Mouse (Mus musculus) limb, embryonic 11.5 days (tissue): ENCODE results near the gene Fam228b. TPM values are rescaled to one million over a fixed set of nuclear protein-coding genes. Genes with fewer than 3 reads are reported as not detected.
"Not testable (repeated sequence)": the region's sequence is repeated elsewhere in the genome, so short reads cannot be mapped to it uniquely, and the experiment has no call there.

ENCODE experiments used
- ATAC-seq: fragments of 200-750 bp; cut with Nextera tagmentation; 2 replicates; pipeline ENCODE4 v1.8.0; 2017; ENCODE audit warnings: low read depth; ENCODE audit not compliant: insufficient number of reproducible peaks, low FRiP score, low TSS enrichment
- DNase-seq: peaks from one replicate; pipeline ENCODE4 v3.0.0-alpha.2; 2015; ENCODE audit warnings: low spot score
- H3K27ac ChIP-seq: fragments of 300-500 bp; sonication (generic); replicated peaks from 2 replicates; pipeline ENCODE4 v1.5.1; 2014; ENCODE audit warnings: low read depth, mild to moderate bottlenecking, low read length
- H3K27me3 ChIP-seq: fragments of 300-500 bp; sonication (generic); 2 replicates; pipeline ENCODE4 v1.6.1; 2014; ENCODE audit warnings: mild to moderate bottlenecking, low read length, mixed read lengths; ENCODE audit not compliant: control insufficient read depth, insufficient read depth
- H3K36me3 ChIP-seq: fragments of 300-500 bp; sonication (generic); 2 replicates; pipeline ENCODE4 v1.6.1; 2014; ENCODE audit warnings: mild to moderate bottlenecking, low read length, moderate library complexity, mixed read lengths; ENCODE audit not compliant: control insufficient read depth, insufficient read depth
- H3K4me1 ChIP-seq: fragments of 300-500 bp; sonication (generic); 2 replicates; pipeline ENCODE4 v1.6.1; 2014; ENCODE audit warnings: low read length, mixed read lengths; ENCODE audit not compliant: control insufficient read depth, insufficient read depth
- H3K4me2 ChIP-seq: fragments of 300-500 bp; sonication (generic); 2 replicates; pipeline ENCODE4 v1.6.1; 2014; ENCODE audit warnings: low read depth, mild to moderate bottlenecking, moderate library complexity; ENCODE audit not compliant: severe bottlenecking
- H3K4me3 ChIP-seq: fragments of 300-500 bp; sonication (generic); 2 replicates; pipeline ENCODE4 v1.5.1; 2014; ENCODE audit warnings: low read depth, low read length
- H3K9ac ChIP-seq: fragments of 300-500 bp; sonication (generic); 2 replicates; pipeline ENCODE4 v1.6.1; 2014; ENCODE audit warnings: mild to moderate bottlenecking, low read length
- H3K9me3 ChIP-seq: fragments of 300-500 bp; sonication (generic); 2 replicates; pipeline ENCODE4 v1.6.1; 2016; ENCODE audit warnings: low read length; ENCODE audit not compliant: control insufficient read depth
- WGBS: fragments of 180-500 bp; shearing (Covaris S2); extraction: QIAGEN DNeasy Blood & Tissue Kit; methylation state at CpG from one replicate; pipeline ENCODE4 v1.1.7; 2014; 5-methylcytosine and 5-hydroxymethylcytosine counted together
- polyA plus RNA-seq: library from polyadenylated mRNA; unstranded; fragments of >200 nt; fragmentation: Nextera tagmentation; extraction: Ambion mirVana; gene quantifications from 2 replicates; pipeline ENCODE4 v1.2.1, GENCODE M21; 2014

Fam228b gene
- polyA plus RNA-seq, 1 experiment from 2014 or later, result 4.3 TPM

DNA sequence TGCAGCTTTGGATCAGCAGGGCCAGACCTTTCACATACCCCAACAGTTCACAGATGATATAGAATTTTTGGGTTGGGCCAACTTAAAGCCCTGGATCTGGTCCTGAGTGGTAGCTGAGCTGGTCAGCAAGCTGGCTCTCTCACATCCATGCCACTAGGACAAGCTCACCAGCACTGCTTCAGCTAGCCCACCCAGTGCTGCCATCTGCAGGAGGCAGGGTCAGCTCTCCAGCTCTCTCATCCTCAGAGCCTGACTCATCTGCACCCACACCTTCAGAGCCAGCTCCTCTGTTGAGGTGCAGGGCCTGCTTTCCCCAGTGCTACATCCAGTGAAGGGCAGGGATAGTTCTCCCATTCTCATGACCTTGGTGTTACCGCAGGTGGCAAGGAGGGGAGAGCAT, 24.7 kb upstream of the Fam228b start:
- no peak overlapping the region for H3K4me2 ChIP-seq
- H3K27me3 ChIP-seq, result no peaks in the 10 kb centered on the region
- no peaks in the 10 kb centered on the region for H3K9me3 ChIP-seq
- peak; percentile 30 for DNase-seq
- ATAC-seq, result no peak
- H3K4me3 ChIP-seq, result no peak overlapping the region
- no peak overlapping the region for H3K9ac ChIP-seq
- H3K27ac ChIP-seq, result no peak overlapping the region
- 71% methylated on average over 1 of the region's 1 CpGs for WGBS
- no peaks in the 10 kb centered on the region for H3K36me3 ChIP-seq
- H3K4me1 ChIP-seq, result no peaks in the 10 kb centered on the region

DNA sequence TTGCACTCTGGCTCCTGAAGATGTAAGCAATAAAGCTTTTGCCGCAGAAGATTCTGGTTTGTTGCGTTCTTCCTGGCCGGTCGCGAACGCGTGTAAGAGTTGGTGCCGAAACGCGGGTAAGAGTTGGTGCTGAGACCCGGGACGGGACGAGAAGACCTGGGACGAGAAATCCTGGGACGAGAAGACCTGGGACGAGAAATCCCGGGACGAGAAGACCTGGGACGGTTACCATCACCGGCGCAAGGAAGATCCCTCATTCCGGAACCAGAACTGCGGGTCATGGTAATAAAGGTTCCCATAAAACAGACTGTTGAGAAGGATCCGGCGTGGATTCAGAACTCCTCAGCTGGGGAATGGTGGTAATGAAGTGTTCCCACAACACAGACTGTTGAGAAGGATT, 19.1 kb upstream of the Fam228b start:
- not testable (repeated sequence) for H3K27ac ChIP-seq, ATAC-seq, H3K27me3 ChIP-seq, H3K9me3 ChIP-seq, H3K36me3 ChIP-seq, H3K4me3 ChIP-seq, DNase-seq, H3K9ac ChIP-seq, H3K4me2 ChIP-seq, H3K4me1 ChIP-seq
- 94% methylated on average over 25 of the region's 25 CpGs for WGBS

DNA sequence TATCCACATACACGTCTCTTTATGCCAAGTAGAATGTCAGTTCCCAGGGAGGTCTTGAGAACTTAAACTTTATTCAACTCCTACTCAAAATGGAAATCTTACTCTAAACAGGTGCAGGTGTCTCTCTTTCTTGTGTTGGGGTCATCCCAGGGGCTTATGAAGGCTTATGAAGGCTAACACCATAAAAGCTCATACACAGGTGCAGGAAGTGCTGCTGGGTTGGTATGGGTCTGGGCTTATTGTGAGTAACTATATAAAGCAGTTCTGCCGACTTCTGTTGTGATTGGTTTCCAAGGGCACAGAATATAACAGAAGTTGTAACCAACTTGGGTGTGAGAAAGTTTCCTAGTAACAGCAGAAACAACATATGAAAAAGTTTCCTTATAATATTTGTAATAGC, 15.4 kb upstream of the Fam228b start:
- Histone ChIP-seq H3K4me2 (no peak overlapping the region), H3K27me3 (no peaks in the 10 kb centered on the region), H3K4me3 (no peak overlapping the region), H3K9ac (no peak overlapping the region), H3K4me1 (no peaks in the 10 kb centered on the region), H3K36me3 (no peaks in the 10 kb centered on the region), H3K27ac (no peak overlapping the region), H3K9me3 (no peaks in the 10 kb centered on the region)
- WGBS, result 84% methylated on average over 2 of the region's 2 CpGs
- DNase-seq (no peak), ATAC-seq (no peak)

DNA sequence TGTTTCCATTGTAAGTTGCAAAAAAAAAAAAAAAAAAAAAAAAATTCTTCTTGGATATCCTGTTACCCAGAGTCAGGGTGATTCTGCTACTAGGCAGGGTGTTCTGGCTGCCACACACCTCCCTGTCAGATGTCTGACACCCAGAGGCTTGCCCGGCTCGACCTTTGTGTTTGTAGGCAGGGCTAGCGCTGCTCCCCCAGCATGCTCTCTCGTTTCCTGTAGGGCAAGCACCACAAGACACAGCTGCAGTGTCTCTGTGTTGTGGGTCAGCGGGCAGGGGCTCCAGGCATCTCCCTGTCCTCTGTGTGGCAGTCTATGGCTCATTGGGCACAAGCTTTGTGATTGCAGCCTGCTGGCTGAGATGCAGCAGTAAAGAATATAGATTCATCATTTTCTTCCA, 14.5 kb upstream of the Fam228b start:
- Histone ChIP-seq H3K9me3 (no peaks in the 10 kb centered on the region), H3K27ac (no peak overlapping the region), H3K4me1 (no peaks in the 10 kb centered on the region), H3K4me3 (no peak overlapping the region), H3K27me3 (no peaks in the 10 kb centered on the region), H3K36me3 (no peaks in the 10 kb centered on the region), H3K4me2 (no peak overlapping the region), H3K9ac (no peak overlapping the region)
- no peak for DNase-seq
- no peak for ATAC-seq
- 57% methylated on average over 5 of the region's 5 CpGs for WGBS

DNA sequence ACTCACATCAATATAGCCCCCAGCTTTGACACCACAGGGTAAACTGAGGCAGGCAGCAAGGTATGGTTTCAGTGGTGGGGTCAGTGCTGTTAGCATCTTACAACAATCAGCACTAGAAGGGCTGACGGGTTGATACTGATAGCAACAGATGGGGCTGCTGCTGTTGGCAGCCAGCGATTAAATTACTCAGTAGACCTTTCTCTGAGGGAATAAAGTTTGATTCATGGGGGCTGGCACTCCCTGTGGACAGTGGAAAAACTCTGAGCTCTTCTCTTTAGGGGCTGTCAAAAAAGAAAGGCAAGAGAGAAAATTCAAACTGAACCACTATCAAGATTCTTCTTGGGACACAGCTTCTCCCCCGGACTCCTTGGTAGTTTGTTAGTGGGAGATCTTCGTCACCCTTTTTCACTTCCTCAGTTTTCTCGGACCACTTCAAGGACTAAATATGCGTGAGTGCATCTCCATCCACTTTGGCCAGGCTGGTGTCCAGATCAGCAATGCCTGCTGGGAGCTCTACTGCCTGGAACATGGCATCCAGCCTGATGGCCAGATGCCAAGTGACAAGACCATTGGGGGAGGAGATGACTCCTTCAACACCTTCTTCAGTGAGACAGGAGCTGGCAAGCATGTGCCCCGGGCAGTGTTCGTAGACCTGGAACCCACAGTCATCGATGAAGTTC, 12.8 kb upstream of the Fam228b start:
- WGBS, result 88% methylated on average over 9 of the region's 9 CpGs
- not testable (repeated sequence) for H3K27ac ChIP-seq, H3K27me3 ChIP-seq, H3K4me1 ChIP-seq, DNase-seq, H3K4me2 ChIP-seq, H3K4me3 ChIP-seq, H3K9ac ChIP-seq, H3K9me3 ChIP-seq, ATAC-seq, H3K36me3 ChIP-seq

DNA sequence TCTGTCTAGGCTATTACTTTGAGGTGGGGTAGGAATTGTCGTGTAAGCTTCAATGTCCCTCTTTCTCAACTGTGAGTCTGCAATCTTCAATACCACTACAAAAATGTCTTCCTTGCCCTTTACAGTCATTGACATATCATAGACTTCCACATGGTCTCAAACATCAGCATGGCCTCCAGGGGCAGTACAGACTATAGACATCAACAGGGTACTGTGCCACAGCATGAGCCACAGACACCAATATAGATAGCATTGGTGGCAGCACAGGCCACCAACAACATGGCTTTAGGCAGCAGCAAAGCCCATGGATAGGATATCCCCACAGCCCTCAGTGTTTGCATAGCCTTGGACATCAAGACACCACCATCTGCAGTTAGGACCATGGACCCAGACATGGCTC, 12.2 kb upstream of the Fam228b start:
- ATAC-seq, result no peak
- whole genome bisulfite sequencing, result 86% methylated on average over 1 of the region's 1 CpGs
- DNase-seq, result no peak

DNA sequence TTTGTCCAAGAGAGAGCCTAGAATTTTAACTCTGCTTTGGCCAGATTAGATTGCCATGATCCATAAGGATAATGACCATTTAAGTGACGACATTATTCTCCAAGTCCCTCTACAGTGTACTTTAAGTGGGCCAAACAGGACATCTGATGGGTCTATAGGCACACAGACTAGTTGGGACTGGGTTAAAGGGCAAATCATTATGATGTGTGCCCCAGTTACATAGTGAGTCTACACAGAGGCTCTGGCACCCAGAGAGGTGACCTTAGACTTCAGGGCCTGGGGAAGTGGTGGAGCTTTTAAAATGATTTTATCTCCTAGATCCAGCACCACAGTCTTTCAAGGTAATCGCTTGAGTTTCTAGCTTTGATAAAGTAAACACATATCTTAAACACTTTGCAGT, 11.2 kb upstream of the Fam228b start:
- ATAC-seq, result no peak
- WGBS, result 67% methylated on average over 2 of the region's 2 CpGs

More for the DNA sequence above, 12.2 kb upstream of the Fam228b start:
- Histone ChIP-seq H3K4me1 (no peaks in the 10 kb centered on the region), H3K4me2 (no peak overlapping the region), H3K36me3 (no peaks in the 10 kb centered on the region), H3K9ac (no peak overlapping the region), H3K27me3 (no peaks in the 10 kb centered on the region), H3K27ac (no peak overlapping the region), H3K9me3 (no peaks in the 10 kb centered on the region), H3K4me3 (no peak overlapping the region)

DNA sequence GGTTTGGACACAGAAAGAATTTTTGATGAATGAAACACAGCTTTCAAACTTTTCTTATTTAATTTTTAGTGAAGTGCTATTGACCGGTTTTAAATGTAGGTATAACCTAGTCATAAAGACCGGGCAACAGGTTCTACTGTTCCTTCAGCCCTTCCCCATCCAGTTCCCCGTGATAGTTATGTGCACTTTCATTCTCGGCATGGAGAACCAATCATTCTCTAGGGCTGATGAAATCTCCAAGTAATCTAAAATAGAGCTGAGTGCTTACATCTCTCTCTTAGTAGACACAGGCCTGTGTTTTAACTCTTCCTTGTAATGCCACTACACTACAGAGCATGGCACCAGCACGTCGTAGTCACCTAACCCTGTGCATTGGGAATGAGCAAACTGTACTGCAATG, 8.7 kb upstream of the Fam228b start:
- WGBS, result 89% methylated on average over 6 of the region's 6 CpGs
- H3K9ac ChIP-seq, result no peak overlapping the region
- no peaks in the 10 kb centered on the region for H3K27me3 ChIP-seq
- H3K4me2 ChIP-seq, result no peak overlapping the region
- ATAC-seq (no peak), DNase-seq (no peak)
- no peak overlapping the region for H3K27ac ChIP-seq
- H3K4me3 ChIP-seq, result no peak overlapping the region
- H3K9me3 ChIP-seq, result no peaks in the 10 kb centered on the region
- H3K4me1 ChIP-seq, result no peaks in the 10 kb centered on the region
- H3K36me3 ChIP-seq, result no peaks in the 10 kb centered on the region

More for the DNA sequence above, 11.2 kb upstream of the Fam228b start:
- no peaks in the 10 kb centered on the region for H3K36me3 ChIP-seq
- no peaks in the 10 kb centered on the region for H3K9me3 ChIP-seq
- no peak overlapping the region for H3K4me3 ChIP-seq
- H3K4me2 ChIP-seq, result no peak overlapping the region
- DNase-seq, result no peak
- H3K27me3 ChIP-seq, result no peaks in the 10 kb centered on the region
- H3K27ac ChIP-seq, result no peak overlapping the region
- H3K4me1 ChIP-seq, result no peaks in the 10 kb centered on the region
- H3K9ac ChIP-seq, result no peak overlapping the region

DNA sequence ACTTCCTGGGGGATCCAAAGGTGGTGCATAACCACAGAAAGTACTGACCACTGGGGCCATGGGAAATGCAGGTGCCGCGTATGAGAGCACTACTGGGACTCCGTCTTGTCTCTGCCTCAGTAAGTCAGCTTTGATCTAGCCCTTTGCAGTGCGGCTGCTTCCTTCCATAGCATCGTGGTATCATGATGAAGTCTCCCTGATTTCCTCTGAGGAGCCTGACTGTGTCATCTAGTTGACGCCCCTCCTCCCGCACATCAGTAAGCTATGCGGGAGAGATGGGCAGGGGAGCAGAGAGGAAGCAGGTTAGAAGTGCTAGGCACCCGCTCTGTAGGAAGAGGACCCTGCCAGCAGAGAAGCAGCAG, 6.5 kb upstream of the Fam228b start:
- DNase-seq (no peak), ATAC-seq (no peak)
- WGBS, result 77% methylated on average over 9 of the region's 9 CpGs
- no peak overlapping the region for H3K4me2 ChIP-seq
- H3K36me3 ChIP-seq, result no peaks in the 10 kb centered on the region
- no peak overlapping the region for H3K4me3 ChIP-seq
- no peaks in the 10 kb centered on the region for H3K4me1 ChIP-seq
- no peak overlapping the region for H3K9ac ChIP-seq
- H3K27me3 ChIP-seq, result no peaks in the 10 kb centered on the region
- no peaks in the 10 kb centered on the region for H3K9me3 ChIP-seq
- H3K27ac ChIP-seq, result no peak overlapping the region
